Mouse (Mus musculus): Measurements from ENCODE around the gene Spata17. TPM values are rescaled to one million over a fixed set of nuclear protein-coding genes. Genes with fewer than 3 reads are reported as not detected.

The Spata17 gene
- polyA plus RNA-seq, 1 experiment: not detected

GRCm38 (mm10) chr1:187006227-187006925 is 208.9 kb downstream of the Spata17 start:
- H3K4me3 ChIP-seq (replicated peaks): no peak overlapping the region
- peaks cover 40% of the 10 kb centered on the region for H3K9me3 ChIP-seq (ENCODE audit: control insufficient read depth, low read length)
- TF ChIP-seq GATA1 (IDR thresholded peaks at IDR 0.05; ENCODE audit: low read length) (no peak), TAL1 (IDR thresholded peaks at IDR 0.05; ENCODE audit: low read length) (no peak)
- no peaks in the 10 kb centered on the region for H3K36me3 ChIP-seq (ENCODE audit: control insufficient read depth)
- no peaks in the 10 kb centered on the region for H3K27me3 ChIP-seq (ENCODE audit: control insufficient read depth)
- H3K4me1 ChIP-seq (ENCODE audit: control insufficient read depth): no peaks in the 10 kb centered on the region

GRCm38 (mm10) chr1:187004306-187004705 is 211.0 kb downstream of the Spata17 start:
- H3K36me3 ChIP-seq (ENCODE audit: control insufficient read depth): no peaks in the 10 kb centered on the region
- H3K4me1 ChIP-seq (ENCODE audit: control insufficient read depth): no peaks in the 10 kb centered on the region
- TF ChIP-seq GATA1 (IDR thresholded peaks at IDR 0.05; ENCODE audit: low read length): no peak
- no peak for TF ChIP-seq TAL1 (IDR thresholded peaks at IDR 0.05; ENCODE audit: low read length)
- no peak overlapping the region for H3K4me3 ChIP-seq (replicated peaks)
- peaks cover 38% of the 10 kb centered on the region for H3K9me3 ChIP-seq (ENCODE audit: control insufficient read depth, low read length)
- H3K27me3 ChIP-seq (ENCODE audit: control insufficient read depth): no peaks in the 10 kb centered on the region

GRCm38 (mm10) chr1:187003441-187003861 is 211.8 kb downstream of the Spata17 start:
- no peak for TF ChIP-seq TAL1 (IDR thresholded peaks at IDR 0.05; ENCODE audit: low read length)
- TF ChIP-seq GATA1 (IDR thresholded peaks at IDR 0.05; ENCODE audit: low read length): no peak
- Histone ChIP-seq H3K36me3 (ENCODE audit: control insufficient read depth) (no peaks in the 10 kb centered on the region), H3K9me3 (ENCODE audit: control insufficient read depth, low read length) (peaks cover 32% of the 10 kb centered on the region)

GRCm38 (mm10) chr1:186997596-186998304 is 217.5 kb downstream of the Spata17 start:
- TF ChIP-seq TAL1 (IDR thresholded peaks at IDR 0.05; ENCODE audit: low read length) (no peak), GATA1 (IDR thresholded peaks at IDR 0.05; ENCODE audit: low read length) (no peak)
- no peaks in the 10 kb centered on the region for H3K4me1 ChIP-seq (ENCODE audit: control insufficient read depth)
- H3K27me3 ChIP-seq (ENCODE audit: control insufficient read depth): no peaks in the 10 kb centered on the region

More at GRCm38 (mm10) chr1:187003441-187003861, 211.8 kb downstream of the Spata17 start:
- Histone ChIP-seq H3K4me3 (replicated peaks) (no peak overlapping the region), H3K27me3 (ENCODE audit: control insufficient read depth) (no peaks in the 10 kb centered on the region), H3K4me1 (ENCODE audit: control insufficient read depth) (no peaks in the 10 kb centered on the region)

More at GRCm38 (mm10) chr1:186997596-186998304, 217.5 kb downstream of the Spata17 start:
- no peaks in the 10 kb centered on the region for H3K36me3 ChIP-seq (ENCODE audit: control insufficient read depth)
- peaks cover 35% of the 10 kb centered on the region for H3K9me3 ChIP-seq (ENCODE audit: control insufficient read depth, low read length)
- no peak overlapping the region for H3K4me3 ChIP-seq (replicated peaks)

Other genes starting within 250 kb of the Spata17 start
- gene D1Pas1, start 248.0 kb downstream of the Spata17 start, polyA plus RNA-seq (2012): not detected in 2 replicates
- gene Gpatch2, start within 50 bp of the Spata17 start, polyA plus RNA-seq (2012): 0.37 and 0.39 TPM in 2 replicates